Mouse (Mus musculus) intestine, embryonic 15.5 days (tissue): Measurements from ENCODE around the gene Mylk. TPM values are rescaled to one million over a fixed set of nuclear protein-coding genes. Genes with fewer than 3 reads are reported as not detected.

ENCODE experiments used
- ATAC-seq: fragments of 200-750 bp; cut with Nextera tagmentation; 2 replicates; pipeline ENCODE4 v1.8.0; 2017; ENCODE audit warnings: moderate TSS enrichment, moderate library complexity
- H3K27ac ChIP-seq: fragments of 300-500 bp; sonication (generic); 2 replicates; pipeline ENCODE4 v1.5.1; 2015; ENCODE audit warnings: mild to moderate bottlenecking, inconsistent platforms
- H3K27me3 ChIP-seq: fragments of 300-500 bp; sonication (generic); replicated peaks from 2 replicates; pipeline ENCODE4 v1.6.1; 2015; ENCODE audit warnings: inconsistent platforms
- H3K36me3 ChIP-seq: fragments of 300-500 bp; sonication (generic); 2 replicates; pipeline ENCODE4 v1.6.1; 2015; ENCODE audit warnings: inconsistent platforms
- H3K4me1 ChIP-seq: fragments of 300-500 bp; sonication (generic); replicated peaks from 2 replicates; pipeline ENCODE4 v1.6.1; 2015; ENCODE audit warnings: inconsistent platforms
- H3K4me2 ChIP-seq: fragments of 300-500 bp; sonication (generic); replicated peaks from 2 replicates; pipeline ENCODE4 v1.6.1; 2015; ENCODE audit warnings: mild to moderate bottlenecking, inconsistent platforms
- H3K4me3 ChIP-seq: fragments of 300-500 bp; sonication (generic); replicated peaks from 2 replicates; pipeline ENCODE4 v1.5.1; 2015; ENCODE audit warnings: inconsistent platforms
- H3K9ac ChIP-seq: fragments of 300-500 bp; sonication (generic); 2 replicates; pipeline ENCODE4 v1.6.1; 2015; ENCODE audit warnings: inconsistent platforms
- H3K9me3 ChIP-seq: fragments of 300-500 bp; sonication (generic); 2 replicates; pipeline ENCODE4 v1.6.1; 2016; ENCODE audit warnings: inconsistent platforms
- WGBS: fragments of 180-500 bp; shearing (Covaris S2); methylation state at CpG from one replicate; pipeline ENCODE4 v1.1.7; 2015; 5-methylcytosine and 5-hydroxymethylcytosine counted together
- polyA plus RNA-seq: library from polyadenylated mRNA; unstranded; fragments of >200 nt; fragmentation: Nextera tagmentation; extraction: Ambion mirVana; gene quantifications from 2 replicates; pipeline ENCODE4 v1.2.1, GENCODE M21; 2015

Gene Mylk
- polyA plus RNA-seq, 1 experiment from 2014 or later: 346 TPM

DNA sequence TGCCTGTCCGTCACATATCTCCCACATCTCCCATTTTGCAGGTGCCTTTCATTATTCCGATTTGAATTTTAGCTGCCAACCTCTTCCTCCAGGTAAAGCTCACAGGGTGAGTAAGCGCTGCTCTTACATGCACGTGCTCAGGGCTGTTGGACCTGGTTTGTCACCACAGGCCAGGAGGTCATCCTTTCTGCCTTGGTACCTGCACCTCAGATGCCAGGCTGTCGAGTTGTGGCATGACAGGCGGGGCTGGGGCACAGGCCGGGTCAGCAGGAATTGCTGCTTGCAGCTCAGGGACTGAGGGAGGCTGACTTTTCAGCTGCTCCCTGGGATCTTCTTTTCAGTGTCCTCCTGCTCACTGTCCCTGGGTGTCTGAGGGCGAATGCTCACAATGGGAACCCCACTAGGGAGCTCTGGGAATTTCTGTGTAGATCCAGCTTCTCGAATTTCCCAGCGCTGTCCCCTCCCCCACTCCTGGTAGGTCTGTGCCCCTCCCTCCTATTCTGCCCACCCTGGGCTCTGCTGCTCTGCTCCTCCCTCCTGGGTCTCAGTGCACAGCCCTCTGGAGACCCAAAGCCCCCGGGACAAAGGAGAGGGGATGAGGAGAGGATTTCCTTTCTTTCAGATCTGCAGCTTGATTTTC lies 3.2 kb downstream of the Mylk start:
- no peak overlapping the region for H3K4me2 ChIP-seq
- H3K27me3 ChIP-seq: 0 out of 2 replicates have a peak, but pooled peaks cover 3% of the 10 kb centered on the region
- no peak overlapping the region for H3K27ac ChIP-seq
- no peak for ATAC-seq
- peaks cover 4% of the 10 kb centered on the region; the same call in 1 of the 2 replicates for H3K4me1 ChIP-seq
- WGBS: 36% methylated on average over 11 of the region's 11 CpGs
- H3K9me3 ChIP-seq: no peaks in the 10 kb centered on the region
- H3K9ac ChIP-seq: no peak overlapping the region
- no peaks in the 10 kb centered on the region for H3K36me3 ChIP-seq
- no peak overlapping the region for H3K4me3 ChIP-seq

DNA sequence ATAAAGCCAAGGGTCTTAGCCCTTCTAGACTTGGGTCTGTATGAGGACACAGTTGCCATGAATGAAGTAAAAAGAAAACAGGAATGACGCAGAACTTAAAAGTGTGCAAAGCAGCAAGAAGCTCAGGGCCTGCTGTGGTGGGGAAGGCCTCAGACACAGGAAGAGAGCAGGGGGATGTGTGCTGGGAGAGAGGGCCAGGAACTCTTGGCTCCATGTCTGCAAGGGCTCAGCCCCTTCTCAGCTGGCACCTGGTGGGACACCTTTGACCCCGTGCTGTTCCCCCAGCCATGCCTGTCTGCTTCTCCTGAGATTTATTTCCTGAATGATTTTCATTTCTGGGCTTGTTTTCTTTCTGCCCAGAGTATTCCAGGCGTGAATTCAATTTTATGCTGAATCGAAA lies 4.5 kb downstream of the Mylk start:
- peaks cover 4% of the 10 kb centered on the region; the same call in 1 of the 2 replicates for H3K4me1 ChIP-seq
- no peak overlapping the region for H3K4me3 ChIP-seq
- no peak overlapping the region for H3K27ac ChIP-seq
- no peak overlapping the region for H3K9ac ChIP-seq
- H3K27me3 ChIP-seq: 0 out of 2 replicates have a peak, but pooled peaks cover 3% of the 10 kb centered on the region
- no peaks in the 10 kb centered on the region for H3K9me3 ChIP-seq
- ATAC-seq: no peak
- H3K4me2 ChIP-seq: no peak overlapping the region
- no peaks in the 10 kb centered on the region for H3K36me3 ChIP-seq
- WGBS: 72% methylated on average over 4 of the region's 4 CpGs

DNA sequence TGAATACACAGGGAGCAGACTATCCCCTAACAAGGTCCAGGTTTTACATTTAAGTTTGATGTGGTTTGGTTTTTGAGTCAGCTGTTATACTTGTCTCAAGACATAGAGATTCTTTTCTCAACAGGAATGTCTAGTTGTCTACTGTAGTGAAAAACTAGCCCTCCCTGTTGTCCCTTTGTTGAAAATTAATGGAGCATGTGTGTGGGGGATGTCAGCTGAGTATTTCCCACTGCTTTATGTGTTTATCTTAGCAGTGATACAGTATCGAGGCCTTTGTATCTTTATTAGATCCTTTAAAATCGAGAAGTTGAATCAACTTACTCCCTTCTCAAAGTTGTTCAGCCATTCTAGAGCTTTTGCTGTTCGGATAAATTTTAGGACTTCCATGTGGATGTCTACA lies 7.0 kb downstream of the Mylk start:
- Histone ChIP-seq H3K9ac (no peak overlapping the region), H3K9me3 (no peaks in the 10 kb centered on the region), H3K27ac (no peak overlapping the region), H3K27me3 (no peaks in the 10 kb centered on the region), H3K4me2 (no peak overlapping the region), H3K36me3 (no peaks in the 10 kb centered on the region), H3K4me3 (no peak overlapping the region), H3K4me1 (no peaks in the 10 kb centered on the region)
- 60% methylated on average over 3 of the region's 3 CpGs for WGBS
- no peak for ATAC-seq

DNA sequence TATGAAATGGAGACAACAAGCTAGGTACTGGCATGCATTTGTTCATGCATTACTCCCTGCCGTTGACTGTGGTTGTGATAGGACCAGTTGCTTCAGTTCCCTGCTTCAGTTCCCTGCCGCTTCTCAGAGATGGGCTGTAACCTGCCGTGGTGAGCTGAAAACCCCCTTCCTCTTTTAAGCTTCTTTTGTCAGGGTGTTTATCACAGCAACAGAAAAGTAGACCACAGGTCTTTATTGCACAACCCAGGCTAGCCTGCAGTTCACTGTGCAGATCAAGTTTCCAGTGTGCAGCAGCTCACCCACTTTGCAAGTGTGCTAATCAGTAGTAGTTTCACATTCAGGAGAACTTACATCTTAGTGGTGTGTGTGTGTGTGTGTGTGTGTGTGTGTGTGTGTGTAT lies 8.0 kb downstream of the Mylk start:
- Histone ChIP-seq H3K9me3 (no peaks in the 10 kb centered on the region), H3K4me1 (no peaks in the 10 kb centered on the region), H3K4me3 (no peak overlapping the region), H3K9ac (no peak overlapping the region), H3K36me3 (no peaks in the 10 kb centered on the region), H3K27ac (no peak overlapping the region), H3K4me2 (no peak overlapping the region), H3K27me3 (no peaks in the 10 kb centered on the region)
- 89% methylated on average over 3 of the region's 3 CpGs for WGBS
- ATAC-seq: no peak

DNA sequence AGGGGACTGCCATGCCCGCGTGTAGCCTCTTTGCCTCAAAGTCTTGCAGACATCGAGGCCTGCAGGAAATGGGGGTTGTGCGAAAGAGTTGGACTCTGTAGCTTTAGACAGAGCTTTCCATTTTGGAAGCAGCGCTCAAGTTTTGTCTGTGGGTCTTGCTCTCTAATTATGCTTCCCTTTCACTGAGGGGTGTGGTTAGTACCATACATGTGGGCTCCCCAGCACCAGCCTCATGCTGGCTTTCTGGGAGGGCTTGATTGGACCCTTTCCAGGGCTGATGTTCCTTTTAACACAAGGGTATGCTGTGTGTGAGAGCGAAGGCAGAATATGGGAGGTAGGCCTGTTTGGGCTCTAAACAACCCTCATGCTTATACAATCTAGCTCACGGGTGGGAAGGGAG lies 12.0 kb downstream of the Mylk start:
- no peak overlapping the region for H3K9ac ChIP-seq
- no peak overlapping the region for H3K27ac ChIP-seq
- no peaks in the 10 kb centered on the region for H3K9me3 ChIP-seq
- H3K4me1 ChIP-seq: no peaks in the 10 kb centered on the region
- no peak overlapping the region for H3K4me2 ChIP-seq
- H3K27me3 ChIP-seq: no peaks in the 10 kb centered on the region
- WGBS: 77% methylated on average over 7 of the region's 7 CpGs
- H3K36me3 ChIP-seq: no peaks in the 10 kb centered on the region
- ATAC-seq: no peak
- H3K4me3 ChIP-seq: no peak overlapping the region

DNA sequence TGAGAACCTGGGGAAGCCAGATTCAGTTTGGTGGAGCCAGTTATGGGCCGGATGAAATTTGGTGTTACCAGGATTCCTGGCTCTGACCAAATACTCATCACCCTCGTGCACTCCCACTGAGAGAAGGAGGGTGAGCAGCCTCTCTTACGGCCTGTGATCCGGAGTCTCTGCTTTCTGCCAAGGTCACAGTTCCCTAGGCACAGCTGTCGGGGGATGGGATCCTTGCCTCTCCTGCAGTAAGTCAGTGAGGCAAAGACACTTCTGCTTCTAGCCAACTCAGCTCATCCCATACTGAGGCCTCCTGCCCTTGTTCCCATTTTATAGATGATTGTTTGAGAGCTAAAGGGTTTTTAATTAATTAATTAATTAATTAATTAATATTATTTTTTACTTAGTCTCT lies 13.2 kb downstream of the Mylk start:
- H3K9me3 ChIP-seq: no peaks in the 10 kb centered on the region
- no peak overlapping the region for H3K4me3 ChIP-seq
- no peak overlapping the region for H3K9ac ChIP-seq
- H3K27me3 ChIP-seq: no peaks in the 10 kb centered on the region
- WGBS: 61% methylated on average over 5 of the region's 5 CpGs
- no peak for ATAC-seq
- H3K27ac ChIP-seq: no peak overlapping the region
- H3K36me3 ChIP-seq: no peaks in the 10 kb centered on the region
- H3K4me2 ChIP-seq: no peak overlapping the region
- no peaks in the 10 kb centered on the region for H3K4me1 ChIP-seq

DNA sequence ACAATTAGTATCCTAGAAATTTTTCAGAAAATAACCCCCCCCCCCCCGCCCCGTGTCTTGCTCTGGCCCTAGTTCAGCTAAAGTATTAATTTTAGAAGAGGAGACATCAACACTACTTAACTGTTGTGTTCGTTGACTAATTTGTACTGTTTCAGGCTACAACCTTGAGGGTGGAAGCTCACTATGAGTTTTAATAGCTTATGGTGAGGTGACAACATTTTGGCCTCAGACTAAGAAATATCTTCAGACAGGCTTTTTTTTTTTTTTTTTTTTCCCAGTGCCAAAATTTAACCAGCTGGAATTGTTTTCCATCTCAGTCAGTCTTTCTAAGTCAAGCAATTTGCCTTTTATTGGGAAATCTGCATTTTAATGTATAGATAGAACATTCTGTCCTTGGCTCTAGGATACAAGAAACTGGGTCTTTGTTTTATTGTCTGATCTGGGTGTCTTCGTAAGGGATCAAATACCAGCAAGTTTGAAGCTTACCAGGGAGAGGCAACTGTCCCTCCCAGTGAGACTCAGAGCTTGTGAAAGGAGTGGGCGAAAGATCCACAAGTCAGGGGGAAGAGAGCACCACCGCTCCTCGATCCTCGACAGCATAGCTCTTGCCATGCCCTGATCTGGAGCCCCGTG lies 19.1 kb downstream of the Mylk start:
- ATAC-seq: no peak
- Histone ChIP-seq H3K4me1 (no peaks in the 10 kb centered on the region), H3K36me3 (no peaks in the 10 kb centered on the region), H3K9me3 (no peaks in the 10 kb centered on the region), H3K27ac (no peak overlapping the region), H3K9ac (no peak overlapping the region), H3K27me3 (no peaks in the 10 kb centered on the region), H3K4me3 (no peak overlapping the region), H3K4me2 (no peak overlapping the region)
- 94% methylated on average over 9 of the region's 9 CpGs for WGBS

DNA sequence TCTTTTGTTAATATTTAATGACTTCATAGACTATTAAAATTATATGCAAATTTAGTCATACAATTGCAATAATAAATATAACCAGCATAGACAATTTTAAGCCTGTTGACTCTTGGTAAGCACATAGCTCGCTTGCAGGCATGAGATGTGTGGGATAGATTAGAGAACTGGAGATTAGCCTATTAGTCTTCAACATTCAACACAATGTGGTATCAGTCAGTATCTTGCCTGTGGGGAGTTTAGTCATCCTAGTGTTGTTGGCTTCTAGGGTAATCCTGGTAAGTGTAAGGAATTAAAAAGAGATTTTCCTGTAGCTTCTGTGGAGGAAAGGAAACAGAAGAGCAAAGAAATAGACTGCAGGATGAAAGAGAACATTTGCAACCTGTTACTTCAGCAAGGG lies 20.7 kb downstream of the Mylk start:
- no peak for ATAC-seq
- H3K4me3 ChIP-seq: no peak overlapping the region
- H3K9me3 ChIP-seq: no peaks in the 10 kb centered on the region
- no peaks in the 10 kb centered on the region for H3K36me3 ChIP-seq
- H3K27ac ChIP-seq: no peak overlapping the region
- WGBS: 82% methylated on average over 1 of the region's 1 CpGs
- H3K27me3 ChIP-seq: no peaks in the 10 kb centered on the region
- H3K4me2 ChIP-seq: no peak overlapping the region
- H3K9ac ChIP-seq: no peak overlapping the region
- H3K4me1 ChIP-seq: no peaks in the 10 kb centered on the region

DNA sequence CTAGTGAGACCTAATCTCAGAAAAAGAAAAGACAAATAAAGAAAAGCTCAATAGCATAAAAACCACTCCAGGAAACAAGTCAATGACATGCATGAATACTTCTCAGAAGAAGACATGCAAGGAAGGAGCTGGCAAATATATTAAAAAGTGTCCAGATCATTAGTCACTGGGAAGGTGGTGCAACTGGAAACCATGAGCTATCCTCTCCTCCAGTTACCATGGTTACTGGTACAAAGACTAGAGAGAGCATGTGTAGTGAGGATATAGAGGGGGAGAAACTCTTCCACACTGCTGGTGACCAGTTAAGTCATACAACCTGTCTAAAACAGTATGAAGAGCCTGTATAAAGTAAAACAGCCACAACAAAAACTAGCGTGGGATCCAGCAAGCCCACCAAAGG lies 21.2 kb downstream of the Mylk start:
- no peak overlapping the region for H3K4me2 ChIP-seq
- ATAC-seq: no peak
- WGBS: 89% methylated on average over 1 of the region's 1 CpGs
- H3K36me3 ChIP-seq: no peaks in the 10 kb centered on the region
- no peak overlapping the region for H3K4me3 ChIP-seq
- H3K9me3 ChIP-seq: no peaks in the 10 kb centered on the region
- no peaks in the 10 kb centered on the region for H3K27me3 ChIP-seq
- H3K4me1 ChIP-seq: no peaks in the 10 kb centered on the region
- no peak overlapping the region for H3K27ac ChIP-seq
- H3K9ac ChIP-seq: no peak overlapping the region

DNA sequence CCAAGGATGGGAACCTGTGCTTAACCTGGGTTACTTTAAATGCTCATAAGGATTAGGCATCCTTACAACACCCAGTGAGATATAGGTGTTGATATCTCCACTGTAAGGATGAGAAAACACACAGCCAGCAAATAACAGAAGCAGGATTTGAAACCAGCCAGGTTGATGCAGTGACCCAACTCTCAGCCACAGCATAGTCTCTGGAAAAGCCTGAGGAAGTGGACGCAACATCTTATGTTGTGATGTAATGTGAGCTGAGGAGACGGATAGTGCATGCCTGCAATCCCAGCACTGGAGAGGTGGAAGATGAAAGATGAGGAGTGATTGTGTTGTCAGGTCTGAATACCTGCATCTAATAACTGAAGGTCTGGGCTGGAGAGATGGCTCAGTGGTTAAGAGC lies 22.4 kb downstream of the Mylk start:
- no peak overlapping the region for H3K27ac ChIP-seq
- ATAC-seq: no peak
- no peaks in the 10 kb centered on the region for H3K27me3 ChIP-seq
- no peaks in the 10 kb centered on the region for H3K4me1 ChIP-seq
- no peaks in the 10 kb centered on the region for H3K36me3 ChIP-seq
- no peak overlapping the region for H3K4me2 ChIP-seq
- H3K4me3 ChIP-seq: no peak overlapping the region
- no peaks in the 10 kb centered on the region for H3K9me3 ChIP-seq
- no peak overlapping the region for H3K9ac ChIP-seq
- WGBS: 84% methylated on average over 2 of the region's 2 CpGs

DNA sequence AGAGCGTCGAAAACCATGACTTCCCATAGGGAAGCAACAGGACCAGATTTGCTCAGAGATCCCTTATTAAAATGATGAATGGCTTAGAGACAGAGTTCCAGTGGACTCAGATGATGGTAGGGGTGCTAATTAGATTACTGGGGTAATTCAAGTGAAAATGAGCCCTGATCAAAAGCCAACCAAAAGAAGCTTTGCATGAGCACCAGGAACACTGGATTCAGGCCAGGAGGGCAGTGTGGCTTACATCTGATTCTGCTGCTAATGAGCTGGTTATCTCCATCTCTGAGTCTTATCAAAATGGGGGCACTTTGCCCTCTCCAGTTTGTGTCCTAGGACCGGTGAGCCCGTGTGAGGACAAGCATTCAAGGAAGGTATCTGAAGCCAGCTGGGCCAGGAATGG lies 23.4 kb downstream of the Mylk start:
- no peaks in the 10 kb centered on the region for H3K4me1 ChIP-seq
- no peaks in the 10 kb centered on the region for H3K36me3 ChIP-seq
- H3K4me3 ChIP-seq: no peak overlapping the region
- WGBS: 73% methylated on average over 4 of the region's 4 CpGs
- no peak for ATAC-seq
- H3K27ac ChIP-seq: no peak overlapping the region
- H3K4me2 ChIP-seq: no peak overlapping the region
- no peak overlapping the region for H3K9ac ChIP-seq
- no peaks in the 10 kb centered on the region for H3K27me3 ChIP-seq
- no peaks in the 10 kb centered on the region for H3K9me3 ChIP-seq

DNA sequence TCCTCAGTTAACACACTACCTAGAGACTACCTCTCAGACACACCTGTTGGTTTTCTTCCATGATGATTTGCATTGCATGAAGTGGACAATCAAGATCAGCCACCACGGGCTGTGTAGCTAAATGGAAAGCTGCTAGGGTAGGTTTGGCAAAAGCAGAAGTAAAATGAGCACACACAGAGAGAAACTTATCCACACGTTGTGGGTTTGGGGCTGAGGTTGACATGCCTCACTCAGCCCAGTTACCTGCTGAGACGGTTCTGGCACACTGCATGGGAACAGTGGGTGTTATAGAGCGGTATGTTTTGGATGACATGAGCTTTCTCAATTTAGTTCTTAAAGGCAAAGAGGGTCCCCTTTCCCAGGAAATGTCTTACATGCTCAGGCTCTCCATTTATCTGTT lies 25.1 kb downstream of the Mylk start:
- H3K4me2 ChIP-seq: no peak overlapping the region
- H3K27ac ChIP-seq: no peak overlapping the region
- no peaks in the 10 kb centered on the region for H3K36me3 ChIP-seq
- no peaks in the 10 kb centered on the region for H3K27me3 ChIP-seq
- H3K4me3 ChIP-seq: no peak overlapping the region
- no peaks in the 10 kb centered on the region for H3K9me3 ChIP-seq
- WGBS: 90% methylated on average over 4 of the region's 4 CpGs
- H3K4me1 ChIP-seq: no peaks in the 10 kb centered on the region
- ATAC-seq: no peak
- no peak overlapping the region for H3K9ac ChIP-seq

DNA sequence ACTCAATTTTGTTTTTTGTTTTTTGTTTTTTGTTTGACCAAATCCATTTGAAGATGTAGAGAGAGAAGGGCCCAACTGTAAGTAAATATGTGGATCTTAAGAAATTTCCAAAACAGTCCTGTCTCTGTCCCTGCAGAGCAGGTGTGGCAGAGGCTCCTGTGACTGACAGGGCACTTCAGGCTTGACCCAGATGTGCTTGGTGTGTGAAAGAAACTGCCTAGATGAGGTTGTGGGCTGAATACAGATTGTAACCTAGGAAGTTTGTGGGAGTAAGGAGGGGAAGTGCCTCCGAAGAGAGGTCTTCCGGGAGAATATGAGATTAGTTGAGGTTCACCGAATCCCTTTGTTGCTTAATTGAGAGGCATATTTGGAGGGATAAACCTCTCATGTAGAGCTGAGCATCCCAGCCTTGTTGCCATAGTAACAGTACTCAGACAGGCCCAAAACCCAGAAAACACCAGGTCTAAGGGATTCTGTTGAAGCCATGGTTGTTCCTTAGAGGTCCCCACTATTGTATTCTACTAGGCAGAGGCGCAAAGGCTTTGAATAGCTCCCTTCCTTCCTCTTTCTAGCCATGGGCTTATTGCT lies 27.5 kb downstream of the Mylk start:
- ATAC-seq: no peak
- no peaks in the 10 kb centered on the region for H3K9me3 ChIP-seq
- H3K27me3 ChIP-seq: no peaks in the 10 kb centered on the region
- no peaks in the 10 kb centered on the region for H3K4me1 ChIP-seq
- WGBS: 78% methylated on average over 4 of the region's 4 CpGs
- no peak overlapping the region for H3K4me3 ChIP-seq
- no peaks in the 10 kb centered on the region for H3K36me3 ChIP-seq
- H3K27ac ChIP-seq: no peak overlapping the region
- no peak overlapping the region for H3K4me2 ChIP-seq
- no peak overlapping the region for H3K9ac ChIP-seq
